Mouse (Mus musculus) hindbrain, embryonic 10.5 days (tissue): ENCODE measurements at regions not wholly inside any gene's neighbourhood (a gene's known extent, or its start where the extent isn't known, plus 50 kb on each side); places are given as distances from the start of the nearest gene placed in this dataset.
"Not testable (repeated sequence)": the region's sequence is repeated elsewhere in the genome, so short reads cannot be mapped to it uniquely, and the experiment has no call there.

Experiments
- DNase-seq: peaks from one replicate; pipeline ENCODE4 v3.0.0-alpha.2; 2017; ENCODE audit warnings: low spot score
- H3K27ac ChIP-seq: fragments of 300-500 bp; sonication (generic); 2 replicates; pipeline ENCODE4 v1.5.1; 2016; ENCODE audit warnings: mild to moderate bottlenecking, moderate library complexity
- H3K27me3 ChIP-seq: fragments of 300-500 bp; sonication (generic); 2 replicates; pipeline ENCODE4 v1.6.1; 2016; ENCODE audit warnings: mild to moderate bottlenecking; ENCODE audit not compliant: poor library complexity, insufficient read depth, severe bottlenecking
- H3K36me3 ChIP-seq: fragments of 300-500 bp; sonication (generic); 2 replicates; pipeline ENCODE4 v1.6.1; 2016; ENCODE audit warnings: mild to moderate bottlenecking, moderate library complexity
- H3K4me1 ChIP-seq: fragments of 300-500 bp; sonication (generic); replicated peaks from 2 replicates; pipeline ENCODE4 v1.6.1; 2016; ENCODE audit warnings: mild to moderate bottlenecking
- H3K4me3 ChIP-seq: fragments of 300-500 bp; sonication (generic); 2 replicates; pipeline ENCODE4 v1.5.1; 2016; ENCODE audit warnings: mild to moderate bottlenecking, moderate library complexity
- H3K9me3 ChIP-seq: fragments of 300-500 bp; sonication (generic); 2 replicates; pipeline ENCODE4 v1.6.1; 2016; ENCODE audit warnings: mild to moderate bottlenecking, moderate library complexity
- whole genome bisulfite sequencing: fragments of 180-500 bp; shearing (Covaris S2); methylation state at CpG from one replicate; pipeline ENCODE4 v1.1.7; 2016; 5-methylcytosine and 5-hydroxymethylcytosine counted together

- Histone ChIP-seq H3K27ac (no peak overlapping the region), H3K4me3 (no peak overlapping the region), H3K36me3 (no peaks in the 10 kb centered on the region), H3K4me1 (peaks cover 2% of the 10 kb centered on the region; the same call in 1 of the 2 replicates), H3K27me3 (no peaks in the 10 kb centered on the region), H3K9me3 (no peaks in the 10 kb centered on the region)
- 94% methylated on average over 5 of the region's 5 CpGs for WGBS
- no peak for DNase-seq
Measured at GRCm38 (mm10) chr3:84390769-84391168, 84.1 kb upstream of the Trim2 start.

- H3K4me3 ChIP-seq: no peak overlapping the region
- 89% methylated on average over 6 of the region's 6 CpGs for WGBS
- no peaks in the 10 kb centered on the region for H3K9me3 ChIP-seq
- peaks cover 5% of the 10 kb centered on the region; the same call in 1 of the 2 replicates for H3K4me1 ChIP-seq
- no peaks in the 10 kb centered on the region for H3K27me3 ChIP-seq
- no peak overlapping the region for H3K27ac ChIP-seq
- H3K36me3 ChIP-seq: no peaks in the 10 kb centered on the region
- DNase-seq: no peak
Measured at GRCm38 (mm10) chr3:84388486-84388885, 81.8 kb upstream of the Trim2 start.

- Histone ChIP-seq H3K27me3 (no peaks in the 10 kb centered on the region), H3K4me3 (no peak overlapping the region), H3K4me1 (peaks cover 5% of the 10 kb centered on the region; the same call in 1 of the 2 replicates), H3K36me3 (no peaks in the 10 kb centered on the region), H3K9me3 (no peaks in the 10 kb centered on the region), H3K27ac (no peak overlapping the region)
- DNase-seq: no peak
- WGBS: 73% methylated on average over 5 of the region's 5 CpGs
Measured at GRCm38 (mm10) chr3:84385656-84386055, 79.0 kb upstream of the Trim2 start.

- 75% methylated on average over 3 of the region's 3 CpGs for WGBS
- Histone ChIP-seq H3K27ac (no peak overlapping the region), H3K4me3 (no peak overlapping the region), H3K27me3 (no peaks in the 10 kb centered on the region), H3K9me3 (no peaks in the 10 kb centered on the region), H3K4me1 (peaks cover 5% of the 10 kb centered on the region; the same call in 1 of the 2 replicates), H3K36me3 (no peaks in the 10 kb centered on the region)
- no peak for DNase-seq
Measured at GRCm38 (mm10) chr3:84383559-84383958, 76.9 kb upstream of the Trim2 start.

GRCm38 (mm10) chr3:84383038-84383437 lies 76.4 kb upstream of the Trim2 start:
- not testable (repeated sequence) for H3K27me3 ChIP-seq, H3K36me3 ChIP-seq, H3K27ac ChIP-seq, DNase-seq, H3K4me1 ChIP-seq, H3K9me3 ChIP-seq, H3K4me3 ChIP-seq

GRCm38 (mm10) chr3:84382006-84382405 lies 75.3 kb upstream of the Trim2 start:
- 66% methylated on average over 4 of the region's 4 CpGs for WGBS
- H3K36me3 ChIP-seq: no peaks in the 10 kb centered on the region
- H3K27me3 ChIP-seq: no peaks in the 10 kb centered on the region
- H3K4me1 ChIP-seq: peaks cover 5% of the 10 kb centered on the region
- H3K9me3 ChIP-seq: no peaks in the 10 kb centered on the region
- DNase-seq: no peak
- H3K4me3 ChIP-seq: no peak overlapping the region
- no peak overlapping the region for H3K27ac ChIP-seq

- no peak for DNase-seq
- WGBS: 92% methylated on average over 4 of the region's 4 CpGs
- no peaks in the 10 kb centered on the region for H3K36me3 ChIP-seq
Measured at GRCm38 (mm10) chr3:84378987-84379556, 72.4 kb upstream of the Trim2 start.

GRCm38 (mm10) chr3:84376510-84376909 lies 69.8 kb upstream of the Trim2 start:
- Histone ChIP-seq H3K4me3 (no peak overlapping the region), H3K9me3 (no peaks in the 10 kb centered on the region), H3K27ac (peak overlapping the region; percentile 37; the same call in 1 of the 2 replicates), H3K27me3 (no peaks in the 10 kb centered on the region), H3K36me3 (no peaks in the 10 kb centered on the region), H3K4me1 (peaks cover 24% of the 10 kb centered on the region)
- no peak for DNase-seq
- 54% methylated on average over 2 of the region's 2 CpGs for WGBS

More at GRCm38 (mm10) chr3:84378987-84379556, 72.4 kb upstream of the Trim2 start:
- Histone ChIP-seq H3K9me3 (no peaks in the 10 kb centered on the region), H3K27me3 (no peaks in the 10 kb centered on the region), H3K4me1 (peaks cover 14% of the 10 kb centered on the region), H3K4me3 (no peak overlapping the region), H3K27ac (no peak overlapping the region)

- Histone ChIP-seq H3K4me3 (no peak overlapping the region), H3K36me3 (no peaks in the 10 kb centered on the region), H3K4me1 (peaks cover 24% of the 10 kb centered on the region), H3K9me3 (no peaks in the 10 kb centered on the region), H3K27me3 (no peaks in the 10 kb centered on the region), H3K27ac (no peak overlapping the region)
- WGBS: 92% methylated on average over 4 of the region's 4 CpGs
- DNase-seq: no peak
Measured at GRCm38 (mm10) chr3:84375832-84376231, 69.2 kb upstream of the Trim2 start.

GRCm38 (mm10) chr3:84371842-84372241 lies 65.2 kb upstream of the Trim2 start:
- no peak overlapping the region for H3K4me3 ChIP-seq
- 95% methylated on average over 4 of the region's 4 CpGs for WGBS
- H3K27me3 ChIP-seq: no peaks in the 10 kb centered on the region
- DNase-seq: no peak
- peaks cover 23% of the 10 kb centered on the region for H3K4me1 ChIP-seq
- no peak overlapping the region for H3K27ac ChIP-seq
- H3K9me3 ChIP-seq: no peaks in the 10 kb centered on the region
- H3K36me3 ChIP-seq: no peaks in the 10 kb centered on the region

GRCm38 (mm10) chr3:84367145-84367740 lies 60.6 kb upstream of the Trim2 start:
- Histone ChIP-seq H3K27me3 (no peaks in the 10 kb centered on the region), H3K4me1 (no peaks in the 10 kb centered on the region), H3K4me3 (no peak overlapping the region), H3K36me3 (no peaks in the 10 kb centered on the region), H3K27ac (no peak overlapping the region), H3K9me3 (0 out of 2 replicates have a peak, but pooled peaks cover 2% of the 10 kb centered on the region)
- no peak for DNase-seq
- WGBS: 84% methylated on average over 6 of the region's 6 CpGs

GRCm38 (mm10) chr3:84358672-84359071 lies 52.0 kb upstream of the Trim2 start:
- no peak overlapping the region for H3K27ac ChIP-seq
- no peaks in the 10 kb centered on the region for H3K9me3 ChIP-seq
- no peak overlapping the region for H3K4me3 ChIP-seq
- H3K27me3 ChIP-seq: no peaks in the 10 kb centered on the region
- DNase-seq: no peak
- peaks cover 8% of the 10 kb centered on the region; the same call in 1 of the 2 replicates for H3K4me1 ChIP-seq
- no peaks in the 10 kb centered on the region for H3K36me3 ChIP-seq
- 87% methylated on average over 2 of the region's 2 CpGs for WGBS

GRCm38 (mm10) chr3:84356690-84357014 lies 50.0 kb upstream of the Trim2 start:
- Histone ChIP-seq H3K27me3 (no peaks in the 10 kb centered on the region), H3K4me1 (peaks cover 12% of the 10 kb centered on the region), H3K9me3 (no peaks in the 10 kb centered on the region), H3K4me3 (no peak overlapping the region), H3K27ac (no peak overlapping the region), H3K36me3 (no peaks in the 10 kb centered on the region)
- WGBS: 95% methylated on average over 8 of the region's 8 CpGs
- DNase-seq: no peak
